8 mouse cellular contexts compared by ENCODE assay signal in the genomic region with DNA sequence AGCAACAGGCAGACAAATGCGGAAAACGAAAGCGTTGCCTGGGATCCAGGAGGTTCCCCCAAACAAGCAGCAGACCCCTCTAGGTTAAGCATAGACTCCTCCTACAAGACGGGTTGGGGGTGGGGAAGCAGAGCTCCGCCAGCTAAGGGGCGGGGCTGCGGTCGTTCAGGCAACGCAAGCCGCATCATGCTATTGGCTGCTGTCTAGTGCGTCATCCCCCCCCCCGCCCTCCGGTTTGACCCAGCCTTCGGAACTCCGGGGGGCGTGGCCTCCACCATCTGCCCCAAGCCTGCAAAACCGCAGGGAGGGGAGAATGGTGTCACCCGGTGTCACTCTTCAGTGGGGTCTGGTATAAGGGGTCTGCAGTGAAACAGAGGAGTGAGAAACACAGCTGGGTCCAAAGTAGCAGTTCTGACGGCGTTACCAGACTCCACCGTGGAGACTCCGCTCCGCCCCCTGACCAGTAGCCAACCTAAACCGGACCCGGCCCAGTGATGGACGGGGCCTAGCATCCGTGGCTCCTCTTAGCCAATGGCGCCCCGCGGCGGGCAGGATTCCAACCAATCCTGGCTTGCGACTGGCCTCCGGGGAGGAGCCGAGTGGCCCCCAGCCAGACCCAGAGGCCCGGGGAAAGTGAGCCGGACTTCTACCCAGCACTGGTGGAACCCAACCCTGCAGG. TPM values are rescaled to one million over a fixed set of nuclear protein-coding genes. Genes with fewer than 3 reads are reported as not detected.
A peak's percentile ranks its signal among the peaks of the same experiment; 100 is the strongest.
DNase-seq lines count a peak whose midpoint lies in the region; ATAC-seq lines count a peak whose summit lies in the region.

Gene Sertad3 (plus strand): TSS at position 613 of the 679 bp plus-strand sequence.

- WGBS in heart, embryonic 13.5 days: under 1% methylated on average over 36 of the region's 36 CpGs
- WGBS in liver, embryonic 12.5 days (ENCODE audit: insufficient replicate concordance): under 1% methylated on average over 36 of the region's 36 CpGs
- WGBS in stomach, embryonic 15.5 days: under 1% methylated on average over 36 of the region's 36 CpGs

- H3K9me3 ChIP-seq in heart, embryonic 13.5 days: no peaks in the 10 kb centered on the region
- H3K9me3 ChIP-seq in liver, embryonic 12.5 days (replicated peaks): no peaks in the 10 kb centered on the region
- no peaks in the 10 kb centered on the region for H3K9me3 ChIP-seq in stomach, embryonic 15.5 days

- H3K9ac ChIP-seq in heart, embryonic 13.5 days: peak within 1 kb of the TSS; percentile 91
- H3K9ac ChIP-seq in liver, embryonic 12.5 days: peak within 1 kb of the TSS; percentile 92
- H3K9ac ChIP-seq in stomach, embryonic 15.5 days: peak within 1 kb of the TSS; percentile 78

- DNase-seq in CD4-positive helper T cell, adult 2 months (ENCODE audit: low read depth, low spot score): peak; percentile 99
- DNase-seq in brain, embryonic 18.5 days (ENCODE audit: low read depth, low spot score): peak; percentile 90
- peak; percentile 100 for DNase-seq in kidney, postnatal 10 days
- DNase-seq in natural killer cell, adult 2 months (ENCODE audit: low spot score in 2 of 2): peak; percentile 98 to 99

- ATAC-seq in erythroid progenitor cell, adult 5-6 weeks (replicated peaks; ENCODE audit: low FRiP score, poor library complexity, severe bottlenecking): peak; percentile 80
- ATAC-seq in heart, embryonic 13.5 days (ENCODE audit: extremely low read depth, insufficient number of reproducible peaks, low FRiP score, low TSS enrichment): peak; percentile 87
- peak; percentile 87 for ATAC-seq in liver, embryonic 12.5 days
- peak; percentile 91 for ATAC-seq in stomach, embryonic 15.5 days (ENCODE audit: insufficient read depth, low FRiP score, low read depth)

- peaks cover 23% of the 10 kb centered on the region for H3K36me3 ChIP-seq in heart, embryonic 13.5 days
- H3K36me3 ChIP-seq in liver, embryonic 12.5 days: peaks cover 28% of the 10 kb centered on the region
- H3K36me3 ChIP-seq in stomach, embryonic 15.5 days: peaks cover 10% of the 10 kb centered on the region

- peak within 1 kb of the TSS; percentile 77 for H3K4me2 ChIP-seq in heart, embryonic 13.5 days
- peak within 1 kb of the TSS; percentile 76 for H3K4me2 ChIP-seq in liver, embryonic 12.5 days
- H3K4me2 ChIP-seq in stomach, embryonic 15.5 days: peak within 1 kb of the TSS; percentile 60

- peaks cover 33% of the 10 kb centered on the region for H3K4me1 ChIP-seq in heart, embryonic 13.5 days
- H3K4me1 ChIP-seq in liver, embryonic 12.5 days: peaks cover 49% of the 10 kb centered on the region
- H3K4me1 ChIP-seq in stomach, embryonic 15.5 days: peaks cover 17% of the 10 kb centered on the region

- H3K4me3 ChIP-seq in heart, embryonic 13.5 days: peak within 1 kb of the TSS; percentile 79
- H3K4me3 ChIP-seq in liver, embryonic 12.5 days: peak within 1 kb of the TSS; percentile 86
- peak within 1 kb of the TSS; percentile 88 for H3K4me3 ChIP-seq in stomach, embryonic 15.5 days (replicated peaks)

- H3K27me3 ChIP-seq in heart, embryonic 13.5 days (replicated peaks): no peaks in the 10 kb centered on the region
- no peaks in the 10 kb centered on the region for H3K27me3 ChIP-seq in liver, embryonic 12.5 days (replicated peaks)
- H3K27me3 ChIP-seq in stomach, embryonic 15.5 days (replicated peaks): no peaks in the 10 kb centered on the region

- peak within 1 kb of the TSS; percentile 95 for H3K27ac ChIP-seq in heart, embryonic 13.5 days (replicated peaks)
- peak within 1 kb of the TSS; percentile 95 for H3K27ac ChIP-seq in liver, embryonic 12.5 days
- H3K27ac ChIP-seq in stomach, embryonic 15.5 days: peak within 1 kb of the TSS; percentile 97

RNA-seq across cellular contexts. Expression of gene Sertad3, which starts in this region (rescaled TPM):
- total RNA-seq in erythroid progenitor cell, adult 5-6 weeks (2015; ENCODE audit: low replicate concordance): 9.0 and 9.2 TPM in 2 replicates
- 14.8 and 19.6 TPM in 2 replicates for total RNA-seq in erythroid progenitor cell, adult 5-6 weeks (2017; ENCODE audit: low replicate concordance)
- polyA plus RNA-seq in heart, embryonic 13.5 days (2015; fragmentation: Nextera tagmentation; extraction: Ambion mirVana): 21.1 and 23.2 TPM in 2 replicates
- polyA plus RNA-seq in liver, embryonic 12.5 days (2016; fragmentation: Nextera tagmentation; extraction: Ambion mirVana): 24.6 and 26.3 TPM in 2 replicates
- polyA plus RNA-seq in stomach, embryonic 15.5 days (2015; fragmentation: Nextera tagmentation; extraction: Ambion mirVana): 29.3 and 35.1 TPM in 2 replicates

Comparison
In these comparisons a context has a peak if more than half of its experiments do, and no peak if none do; other contexts are left out.
1. Peak in every context shown above with its lines: DNase-seq, ATAC-seq, H3K4me3 ChIP-seq and H3K27ac ChIP-seq.